Mouse (Mus musculus) heart, postnatal 36 days (tissue): ENCODE measurements around the gene Tmem176a. TPM values are rescaled to one million over a fixed set of nuclear protein-coding genes. Genes with fewer than 3 reads are reported as not detected.

Experiments used
- DNase-seq, 2 experiments: peaks; one replicate each; pipeline ENCODE4 v3.0.0; 2021 to 2022
- intact Hi-C: fragments of 180-260 bp; cut with DNase I; formaldehyde crosslinking; loops from one replicate; pipeline ENCODE4 v1.15.1; 2025
- total RNA-seq, 2 experiments: library from RNA; stranded (reverse); gene quantifications; 2 replicates each; pipeline ENCODE4 v1.2.3; 2021

Tmem176a gene
- total RNA-seq, 2 experiments from 2014 or later, result 19.8 to 20.0 TPM

DNA sequence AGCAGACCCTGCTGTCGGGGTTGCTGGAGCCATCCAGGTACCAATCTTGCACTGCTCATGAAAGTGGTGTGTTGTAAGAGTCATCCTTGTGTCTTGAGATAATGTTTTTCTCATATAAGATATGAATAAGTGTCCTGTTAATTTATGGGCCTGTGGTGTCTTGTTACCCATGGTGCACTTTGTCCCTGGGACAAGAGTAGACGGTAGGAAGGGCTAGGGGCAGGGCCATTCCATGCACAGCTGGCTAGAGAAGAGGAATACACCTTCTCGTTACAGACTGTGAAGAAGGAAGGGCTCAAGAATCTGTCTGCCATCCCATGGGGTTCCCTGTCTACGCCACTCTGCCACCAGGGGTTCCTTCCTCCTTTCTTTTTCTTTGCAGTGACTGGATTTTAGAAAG is 33.9 kb downstream of the Tmem176a start:
- DNase-seq, result no peak
- intact Hi-C loops, result no loop called here

GRCm38 (mm10) chr6:48875515-48875914 is 34.8 kb downstream of the Tmem176a start:
- no peak for DNase-seq
- intact Hi-C loops, result no loop called here

DNA sequence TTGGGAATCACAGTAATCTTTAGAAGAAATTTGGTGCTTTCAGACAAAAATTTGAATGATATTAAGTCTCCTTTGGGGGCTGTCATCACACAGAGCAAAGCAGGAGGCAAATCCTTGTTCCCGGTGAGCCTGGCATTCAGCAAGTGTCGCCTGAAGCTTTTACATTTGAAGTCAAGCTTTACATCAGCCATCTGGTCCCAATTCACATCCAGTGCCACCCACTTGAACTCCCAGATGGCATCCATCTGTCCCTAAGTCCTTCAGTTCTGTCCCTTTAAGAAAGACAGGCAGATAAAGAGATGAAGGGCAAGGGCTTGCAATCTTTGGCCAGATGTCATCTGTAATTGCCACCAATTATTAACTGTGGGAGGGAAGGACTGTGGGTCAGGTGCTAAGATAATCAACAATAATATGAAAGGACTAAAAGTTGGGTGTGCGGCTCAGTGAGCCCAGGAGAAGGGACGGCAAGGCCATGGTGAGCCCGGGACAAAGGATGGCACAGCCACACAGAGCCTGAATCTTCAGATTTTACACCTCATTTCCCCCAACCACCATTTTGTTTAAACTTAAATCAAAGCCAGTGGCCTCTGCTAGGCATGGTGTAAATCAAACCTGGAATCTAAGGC is 35.9 kb downstream of the Tmem176a start:
- intact Hi-C loops, result no loop called here
- no peak for DNase-seq

DNA sequence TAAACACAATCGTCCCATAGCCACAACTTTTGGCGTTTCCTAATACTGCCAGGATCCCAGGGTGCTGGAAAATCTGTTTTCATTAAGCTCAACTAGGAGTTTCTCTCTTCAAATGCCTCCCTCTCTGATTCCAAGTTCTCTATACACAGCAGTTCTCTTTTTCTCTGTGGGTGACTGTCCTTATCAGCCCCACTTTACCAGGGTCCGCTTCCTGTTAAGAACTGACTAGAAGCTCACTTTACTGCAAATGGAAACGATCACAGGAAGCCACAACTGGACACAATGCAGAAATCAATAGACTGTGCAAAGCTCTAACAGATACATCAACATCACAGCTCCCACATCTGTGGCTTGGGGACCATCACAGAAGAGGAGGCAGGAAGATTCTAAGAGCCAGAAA is 53.5 kb downstream of the Tmem176a start:
- intact Hi-C loops, result no loop called here
- DNase-seq, result no peak

- intact Hi-C loops, result no loop called here
- no peak for DNase-seq
Observed at GRCm38 (mm10) chr6:48894938-48895818, 54.5 kb downstream of the Tmem176a start.

DNA sequence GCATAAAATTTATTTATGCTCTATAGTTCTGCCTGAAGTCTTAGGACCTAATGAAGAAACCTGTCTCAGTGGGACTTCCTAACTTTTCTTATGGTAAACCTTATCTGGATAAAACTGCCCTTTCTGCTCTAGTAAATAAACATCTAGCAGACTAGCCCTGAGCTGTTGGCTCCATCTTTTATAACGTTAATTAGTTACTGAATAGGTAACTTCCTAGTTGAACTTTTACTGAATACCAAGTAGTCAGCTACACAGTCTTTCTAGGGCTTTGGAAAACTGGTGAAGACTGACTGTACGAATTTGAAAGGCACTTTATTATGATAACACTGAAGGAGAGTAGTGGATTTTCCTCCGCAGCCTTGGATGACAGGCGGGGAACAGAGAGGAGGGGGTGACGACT is 55.2 kb downstream of the Tmem176a start:
- no peak for DNase-seq
- intact Hi-C loops, result no loop called here

Other genes with a start within 250 kb of the Tmem176a start
- gene Repin1, start 247.0 kb upstream of the Tmem176a start, total RNA-seq, result 10 to 100 TPM; 27.3 to 33.7 TPM
- 1 to 10 TPM in 1 of 2 experiments, not detected in 1; 3.7 TPM for gene Gm44965, start 247.0 kb upstream of the Tmem176a start, total RNA-seq
- gene Zfp775, start 238.9 kb upstream of the Tmem176a start, total RNA-seq, result 10 to 100 TPM; 10.4 to 10.7 TPM
- gene AI854703, start 214.2 kb upstream of the Tmem176a start, total RNA-seq, result under 1 TPM; 0.33 to 0.38 TPM
- gene Gimap8, start 193.7 kb upstream of the Tmem176a start, total RNA-seq, result 1 to 10 TPM; 6.7 to 6.8 TPM
- 1 to 10 TPM; 4.8 to 5.2 TPM for gene Gimap9, start 164.8 kb upstream of the Tmem176a start, total RNA-seq
- gene Gimap4, start 156.4 kb upstream of the Tmem176a start, total RNA-seq, result 10 to 100 TPM; 23.6 to 30.4 TPM
- 10 to 100 TPM; 40.5 to 46.0 TPM for gene Gimap6, start 132.7 kb upstream of the Tmem176a start, total RNA-seq
- gene Gm28053, start 122.3 kb upstream of the Tmem176a start, total RNA-seq, result 1 to 10 TPM; 3.1 to 4.7 TPM
- under 1 TPM in 1 of 2 experiments, not detected in 1; 0.22 TPM for gene Gimap7, start 122.3 kb upstream of the Tmem176a start, total RNA-seq
- gene Gimap1, start 101.9 kb upstream of the Tmem176a start, total RNA-seq, result 10 to 100 TPM in 1 of 2 experiments, 1 to 10 TPM in 1; 8.1 to 11.8 TPM
- 1 to 10 TPM; 6.0 to 6.6 TPM for gene Gimap5, start 94.7 kb upstream of the Tmem176a start, total RNA-seq
- gene Gimap3, start 70.1 kb upstream of the Tmem176a start, total RNA-seq, result under 1 TPM; 0.51 to 0.53 TPM
- 10 to 100 TPM; 53.6 to 55.3 TPM for gene Tmem176b, start 577 bp downstream of the Tmem176a start, total RNA-seq
- gene Aoc1, start 32.0 kb downstream of the Tmem176a start, total RNA-seq, result not detected
- not detected for gene 1600015I10Rik, start 89.0 kb downstream of the Tmem176a start, total RNA-seq
- gene Doxl2, start 134.0 kb downstream of the Tmem176a start, total RNA-seq, result not detected
- gene Svs1, start 145.9 kb downstream of the Tmem176a start, total RNA-seq, result not detected
- gene Gpnmb, start 195.6 kb downstream of the Tmem176a start, total RNA-seq, result under 1 TPM; 0.43 to 0.89 TPM
- 10 to 100 TPM; 40.9 to 42.7 TPM for gene Malsu1, start 232.9 kb downstream of the Tmem176a start, total RNA-seq